Mouse (Mus musculus) ES-E14 (cell line): ENCODE measurements around the gene Hils1.
A peak's percentile ranks its signal among the peaks of the same experiment; 100 is the strongest.

Experiments used
- CHD2 ChIP-seq: IDR thresholded peaks from 2 replicates; pipeline ENCODE4 v1.6.1; 2014; ENCODE audit warnings: mild to moderate bottlenecking, low read depth, low read length, inconsistent platforms
- HCFC1 ChIP-seq: IDR thresholded peaks from 2 replicates; pipeline ENCODE4 v1.6.1; 2012; ENCODE audit warnings: low read length, inconsistent platforms, borderline replicate concordance; ENCODE audit not compliant: insufficient read depth
- MAFK ChIP-seq: IDR thresholded peaks from 2 replicates; pipeline ENCODE4 v1.6.1; 2014; ENCODE audit warnings: mild to moderate bottlenecking, low read depth, low read length, inconsistent platforms; ENCODE audit not compliant: insufficient read depth
- ZC3H11A ChIP-seq: IDR thresholded peaks from 2 replicates; pipeline ENCODE4 v1.6.1; 2012; ENCODE audit warnings: low read depth, mild to moderate bottlenecking, inconsistent platforms, low read length, borderline replicate concordance

GRCm38 (mm10) chr11:94978947-94979346 is 11.6 kb downstream of the Hils1 start:
- TF ChIP-seq ZC3H11A (peak; percentile 34; the same call in 1 of the 2 replicates), CHD2 (no peak), HCFC1 (peak; percentile 59; the same call in 1 of the 2 replicates), MAFK (no peak)
